Mouse (Mus musculus): ENCODE data around the gene Dusp15.

DNA sequence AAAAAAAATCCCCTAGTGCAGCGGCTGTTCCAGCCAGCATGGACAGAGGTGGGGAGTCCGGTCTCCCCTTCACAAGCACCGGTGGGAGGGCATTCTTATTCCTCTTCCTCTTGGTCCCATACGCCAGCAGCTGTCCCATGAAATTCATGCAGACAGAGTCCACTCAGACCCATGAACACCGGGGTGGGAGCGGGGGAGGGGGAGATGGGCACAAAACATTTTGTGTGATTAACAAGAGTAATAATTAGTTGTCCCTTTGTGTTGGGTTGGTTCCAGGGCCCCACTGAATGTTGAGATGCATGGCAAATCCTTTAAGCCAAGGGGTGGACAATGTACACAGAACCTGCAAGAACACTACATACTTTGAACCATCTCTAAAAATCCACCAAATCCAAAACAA, 10.4 kb downstream of the Dusp15 start:
- TF ChIP-seq POLR2A (IDR thresholded peaks at IDR 0.05; ENCODE audit: borderline replicate concordance, control insufficient read depth, low read depth, low read length) (no peak), CTCF (IDR thresholded peaks at IDR 0.05; ENCODE audit: control insufficient read depth, insufficient read depth, low read length) (no peak)

All from bone marrow, adult 2 months (tissue).